Mouse (Mus musculus) left cerebral cortex, postnatal 36 days (tissue): ENCODE data around the gene Cnih2. TPM values are rescaled to one million over a fixed set of nuclear protein-coding genes. Genes with fewer than 3 reads are reported as not detected.

Experiments used
- DNase-seq, 2 experiments: peaks; one replicate each; pipeline ENCODE4 v3.0.0; 2021 to 2022; ENCODE audit warnings: low spot score in 2 of 2, mixed read lengths in 1 of 2
- intact Hi-C: fragments of 180-260 bp; cut with DNase I; formaldehyde crosslinking; loops from one replicate; pipeline ENCODE4 v1.15.1; 2025
- total RNA-seq, 2 experiments: library from RNA; stranded (reverse); gene quantifications; 2 replicates each; pipeline ENCODE4 v1.2.3; 2021

Cnih2 gene
- total RNA-seq: 100 to 1,000 TPM; 260 to 267 TPM

- DNase-seq: peak; percentile 70 to 84
- intact Hi-C loops: no loop called here
Observed at GRCm38 (mm10) chr19:5098363-5099143, at the start of gene Cnih2. Cnih2 (minus strand) TSS chr19:5098521.

GRCm38 (mm10) chr19:5139640-5140039, 41.3 kb upstream of the Cnih2 start:
- intact Hi-C loops: no loop called here
- peak; percentile 58 to 71 for DNase-seq

GRCm38 (mm10) chr19:5131237-5131636, 32.9 kb upstream of the Cnih2 start:
- no peak for DNase-seq
- intact Hi-C loops: no loop called here

- intact Hi-C loops: no loop called here
- DNase-seq: no peak
Observed at GRCm38 (mm10) chr19:5129770-5130169, 31.4 kb upstream of the Cnih2 start.

GRCm38 (mm10) chr19:5124055-5124614, 25.8 kb upstream of the Cnih2 start:
- intact Hi-C loops: no loop called here
- no peak for DNase-seq

GRCm38 (mm10) chr19:5123241-5123640, 24.9 kb upstream of the Cnih2 start:
- no peak for DNase-seq
- intact Hi-C loops: no loop called here

GRCm38 (mm10) chr19:5122492-5122891, 24.2 kb upstream of the Cnih2 start:
- intact Hi-C loops: no loop called here
- no peak for DNase-seq

- DNase-seq: no peak
- intact Hi-C loops: no loop called here
Observed at GRCm38 (mm10) chr19:5118384-5118698, 20.0 kb upstream of the Cnih2 start, which contains the start of gene Klc2. Klc2 (minus strand) TSS chr19:5118560.

- intact Hi-C loops: no loop called here
- peak; percentile 90 to 91 for DNase-seq
Observed at GRCm38 (mm10) chr19:5117494-5118383, 19.4 kb upstream of the Cnih2 start.

GRCm38 (mm10) chr19:5113783-5114182, 15.5 kb upstream of the Cnih2 start:
- no peak for DNase-seq
- intact Hi-C loops: no loop called here

- intact Hi-C loops: no loop called here
- no peak for DNase-seq
Observed at GRCm38 (mm10) chr19:5109659-5110453, 11.5 kb upstream of the Cnih2 start.

GRCm38 (mm10) chr19:5108702-5109101, 10.4 kb upstream of the Cnih2 start:
- intact Hi-C loops: no loop called here
- no peak for DNase-seq

GRCm38 (mm10) chr19:5108271-5108575, 9.9 kb upstream of the Cnih2 start:
- intact Hi-C loops: no loop called here
- DNase-seq: no peak

GRCm38 (mm10) chr19:5107556-5108270, 9.4 kb upstream of the Cnih2 start:
- DNase-seq: no peak
- intact Hi-C loops: no loop called here

GRCm38 (mm10) chr19:5106731-5107191, 8.4 kb upstream of the Cnih2 start, which contains the start of gene Rab1b:
Rab1b (minus strand) TSS chr19:5107072.
- intact Hi-C loops: no loop called here
- DNase-seq: peak; percentile 99

- intact Hi-C loops: no loop called here
- DNase-seq: no peak
Observed at GRCm38 (mm10) chr19:5106074-5106473, 7.8 kb upstream of the Cnih2 start.

- DNase-seq: no peak
- intact Hi-C loops: no loop called here
Observed at GRCm38 (mm10) chr19:5097521-5098362, 579 bp downstream of the Cnih2 start.

GRCm38 (mm10) chr19:5095887-5096474, 2.3 kb downstream of the Cnih2 start:
- DNase-seq: no peak
- intact Hi-C loops: loop anchor here (1.0 kb wide), 1 partner anchor 54 kb away; no protein-coding TSS in a partner anchor
